Mouse (Mus musculus): ENCODE results near the gene Fkbpl. TPM values are rescaled to one million over a fixed set of nuclear protein-coding genes. Genes with fewer than 3 reads are reported as not detected.

Fkbpl gene
- polyA plus RNA-seq, 1 experiment from 2014 or later: 17.7 TPM

GRCm38 (mm10) chr17:34606186-34607039, 38.2 kb upstream of the Fkbpl start:
- WGBS: 10% methylated on average over 32 of the region's 32 CpGs
- Histone ChIP-seq H3K4me3 (ENCODE audit: low read length) (peak overlapping the region; percentile 64), H3K4me1 (ENCODE audit: insufficient read depth, low read length) (peaks cover 50% of the 10 kb centered on the region), H3K4me2 (replicated peaks; ENCODE audit: low read depth, low read length) (peak overlapping the region; percentile 89), H3K9me3 (ENCODE audit: low read length) (no peaks in the 10 kb centered on the region), H3K36me3 (ENCODE audit: insufficient read depth, low read length) (peaks cover 16% of the 10 kb centered on the region; the same call in 1 of the 2 replicates), H3K27me3 (ENCODE audit: insufficient read depth, low read length) (no peaks in the 10 kb centered on the region), H3K27ac (ENCODE audit: low read length) (peak overlapping the region; percentile 97), H3K9ac (replicated peaks; ENCODE audit: low read length) (peak overlapping the region; percentile 90)
- no peak for ATAC-seq (ENCODE audit: low FRiP score, low TSS enrichment)

- 67% methylated on average over 7 of the region's 7 CpGs for WGBS
- H3K27me3 ChIP-seq (ENCODE audit: insufficient read depth, low read length): no peaks in the 10 kb centered on the region
- H3K27ac ChIP-seq (ENCODE audit: low read length): peak overlapping the region; percentile 47; the same call in 1 of the 2 replicates
- no peak for ATAC-seq (ENCODE audit: low FRiP score, low TSS enrichment)
- no peaks in the 10 kb centered on the region for H3K9me3 ChIP-seq (ENCODE audit: low read length)
- H3K36me3 ChIP-seq (ENCODE audit: insufficient read depth, low read length): peaks cover 26% of the 10 kb centered on the region
- no peak overlapping the region for H3K4me3 ChIP-seq (ENCODE audit: low read length)
- H3K9ac ChIP-seq (replicated peaks; ENCODE audit: low read length): no peak overlapping the region; the same call in 1 of the 2 replicates
- peaks cover 40% of the 10 kb centered on the region for H3K4me1 ChIP-seq (ENCODE audit: insufficient read depth, low read length)
- no peak overlapping the region for H3K4me2 ChIP-seq (replicated peaks; ENCODE audit: low read depth, low read length)
Observed at GRCm38 (mm10) chr17:34607997-34608396, 36.6 kb upstream of the Fkbpl start.

GRCm38 (mm10) chr17:34611050-34611449, 33.5 kb upstream of the Fkbpl start:
- Histone ChIP-seq H3K27ac (ENCODE audit: low read length) (no peak overlapping the region), H3K4me3 (ENCODE audit: low read length) (no peak overlapping the region), H3K9me3 (ENCODE audit: low read length) (no peaks in the 10 kb centered on the region), H3K4me1 (ENCODE audit: insufficient read depth, low read length) (peaks cover 29% of the 10 kb centered on the region), H3K9ac (replicated peaks; ENCODE audit: low read length) (no peak overlapping the region), H3K36me3 (ENCODE audit: insufficient read depth, low read length) (peaks cover 50% of the 10 kb centered on the region), H3K27me3 (ENCODE audit: insufficient read depth, low read length) (no peaks in the 10 kb centered on the region), H3K4me2 (replicated peaks; ENCODE audit: low read depth, low read length) (no peak overlapping the region)
- ATAC-seq (ENCODE audit: low FRiP score, low TSS enrichment): no peak
- WGBS: 94% methylated on average over 8 of the region's 8 CpGs

GRCm38 (mm10) chr17:34613054-34613645, 31.4 kb upstream of the Fkbpl start:
- WGBS: 80% methylated on average over 11 of the region's 11 CpGs
- H3K36me3 ChIP-seq (ENCODE audit: insufficient read depth, low read length): peaks cover 65% of the 10 kb centered on the region

GRCm38 (mm10) chr17:34613830-34614229, 30.7 kb upstream of the Fkbpl start:
- WGBS: 94% methylated on average over 10 of the region's 10 CpGs
- Histone ChIP-seq H3K4me3 (ENCODE audit: low read length) (no peak overlapping the region), H3K9ac (replicated peaks; ENCODE audit: low read length) (no peak overlapping the region), H3K4me2 (replicated peaks; ENCODE audit: low read depth, low read length) (no peak overlapping the region), H3K27ac (ENCODE audit: low read length) (no peak overlapping the region), H3K36me3 (ENCODE audit: insufficient read depth, low read length) (peaks cover 66% of the 10 kb centered on the region), H3K9me3 (ENCODE audit: low read length) (no peaks in the 10 kb centered on the region), H3K27me3 (ENCODE audit: insufficient read depth, low read length) (no peaks in the 10 kb centered on the region), H3K4me1 (ENCODE audit: insufficient read depth, low read length) (peaks cover 4% of the 10 kb centered on the region; the same call in 1 of the 2 replicates)
- no peak for ATAC-seq (ENCODE audit: low FRiP score, low TSS enrichment)

More at GRCm38 (mm10) chr17:34613054-34613645, 31.4 kb upstream of the Fkbpl start:
- no peaks in the 10 kb centered on the region for H3K27me3 ChIP-seq (ENCODE audit: insufficient read depth, low read length)
- no peak overlapping the region for H3K27ac ChIP-seq (ENCODE audit: low read length)
- no peak overlapping the region for H3K9ac ChIP-seq (replicated peaks; ENCODE audit: low read length)
- no peak overlapping the region for H3K4me2 ChIP-seq (replicated peaks; ENCODE audit: low read depth, low read length)
- no peaks in the 10 kb centered on the region for H3K9me3 ChIP-seq (ENCODE audit: low read length)
- no peak overlapping the region for H3K4me3 ChIP-seq (ENCODE audit: low read length)
- no peak for ATAC-seq (ENCODE audit: low FRiP score, low TSS enrichment)
- peaks cover 10% of the 10 kb centered on the region for H3K4me1 ChIP-seq (ENCODE audit: insufficient read depth, low read length)

- WGBS: 75% methylated on average over 6 of the region's 6 CpGs
- no peak within 1 kb of the TSS for H3K4me2 ChIP-seq (replicated peaks; ENCODE audit: low read depth, low read length)
- H3K27ac ChIP-seq (ENCODE audit: low read length): peak within 1 kb of the TSS; percentile 67
Observed at GRCm38 (mm10) chr17:34615871-34616270, 28.7 kb upstream of the Fkbpl start, which contains the start of gene Egfl8. TSS of gene Egfl8 (minus strand) at chr17:34615971.

GRCm38 (mm10) chr17:34618999-34619398, 25.6 kb upstream of the Fkbpl start:
- no peak; the same call in 1 of the 2 replicates for ATAC-seq (ENCODE audit: low FRiP score, low TSS enrichment)
- Histone ChIP-seq H3K4me1 (ENCODE audit: insufficient read depth, low read length) (no peaks in the 10 kb centered on the region), H3K27me3 (ENCODE audit: insufficient read depth, low read length) (no peaks in the 10 kb centered on the region), H3K4me2 (replicated peaks; ENCODE audit: low read depth, low read length) (no peak overlapping the region), H3K27ac (ENCODE audit: low read length) (no peak overlapping the region), H3K9me3 (ENCODE audit: low read length) (no peaks in the 10 kb centered on the region), H3K4me3 (ENCODE audit: low read length) (no peak overlapping the region), H3K36me3 (ENCODE audit: insufficient read depth, low read length) (peaks cover 56% of the 10 kb centered on the region), H3K9ac (replicated peaks; ENCODE audit: low read length) (no peak overlapping the region)
- 21% methylated on average over 6 of the region's 6 CpGs for WGBS

More at GRCm38 (mm10) chr17:34615871-34616270, 28.7 kb upstream of the Fkbpl start, which contains the start of gene Egfl8:
- no peak within 1 kb of the TSS for H3K4me3 ChIP-seq (ENCODE audit: low read length)
- no peaks in the 10 kb centered on the region for H3K9me3 ChIP-seq (ENCODE audit: low read length)
- H3K4me1 ChIP-seq (ENCODE audit: insufficient read depth, low read length): no peaks in the 10 kb centered on the region
- no peak within 1 kb of the TSS for H3K9ac ChIP-seq (replicated peaks; ENCODE audit: low read length)
- ATAC-seq (ENCODE audit: low FRiP score, low TSS enrichment): no peak
- H3K36me3 ChIP-seq (ENCODE audit: insufficient read depth, low read length): peaks cover 68% of the 10 kb centered on the region
- H3K27me3 ChIP-seq (ENCODE audit: insufficient read depth, low read length): no peaks in the 10 kb centered on the region

GRCm38 (mm10) chr17:34621006-34621405, 23.6 kb upstream of the Fkbpl start:
- peaks cover 5% of the 10 kb centered on the region; the same call in 1 of the 2 replicates for H3K4me1 ChIP-seq (ENCODE audit: insufficient read depth, low read length)
- H3K27me3 ChIP-seq (ENCODE audit: insufficient read depth, low read length): no peaks in the 10 kb centered on the region
- H3K9me3 ChIP-seq (ENCODE audit: low read length): no peaks in the 10 kb centered on the region
- 85% methylated on average over 8 of the region's 8 CpGs for WGBS
- H3K4me3 ChIP-seq (ENCODE audit: low read length): no peak overlapping the region
- H3K4me2 ChIP-seq (replicated peaks; ENCODE audit: low read depth, low read length): no peak overlapping the region
- peaks cover 49% of the 10 kb centered on the region for H3K36me3 ChIP-seq (ENCODE audit: insufficient read depth, low read length)
- no peak for ATAC-seq (ENCODE audit: low FRiP score, low TSS enrichment)
- no peak overlapping the region for H3K27ac ChIP-seq (ENCODE audit: low read length)
- H3K9ac ChIP-seq (replicated peaks; ENCODE audit: low read length): no peak overlapping the region

GRCm38 (mm10) chr17:34623161-34623560, 21.4 kb upstream of the Fkbpl start:
- Histone ChIP-seq H3K9ac (replicated peaks; ENCODE audit: low read length) (no peak overlapping the region), H3K4me3 (ENCODE audit: low read length) (no peak overlapping the region), H3K27ac (ENCODE audit: low read length) (no peak overlapping the region), H3K36me3 (ENCODE audit: insufficient read depth, low read length) (peaks cover 34% of the 10 kb centered on the region), H3K4me2 (replicated peaks; ENCODE audit: low read depth, low read length) (no peak overlapping the region), H3K4me1 (ENCODE audit: insufficient read depth, low read length) (peaks cover 15% of the 10 kb centered on the region), H3K9me3 (ENCODE audit: low read length) (no peaks in the 10 kb centered on the region), H3K27me3 (ENCODE audit: insufficient read depth, low read length) (no peaks in the 10 kb centered on the region)
- ATAC-seq (ENCODE audit: low FRiP score, low TSS enrichment): no peak
- 78% methylated on average over 9 of the region's 9 CpGs for WGBS
